11 mouse cellular contexts compared by ENCODE assay signal in genomic region chr4:117737559-117737958, GRCm38 (mm10). TPM values are rescaled to one million over a fixed set of nuclear protein-coding genes. Genes with fewer than 3 reads are reported as not detected.
DNase-seq lines count a peak whose midpoint lies in the region; ATAC-seq and TF ChIP-seq lines count a peak whose summit lies in the region.
"Had no signal": no experiment of that assay in that cellular context is flagged by ENCODE, and none has a peak within 500 bp of the region (broad histone marks: within the 10 kb centered on the region; RNA-seq: fewer than 3 reads in every experiment).

No protein-coding gene starts in this region.

- DNase-seq in kidney, adult 18-20 months: peak; percentile 29
- peak; percentile 74 for DNase-seq in ES-CJ7 (ENCODE audit: low read depth, low spot score)
- DNase-seq in brain, embryonic 14.5 days (ENCODE audit: low read depth): peak; percentile 28
- peak; percentile 4 for DNase-seq in liver, embryonic 13.5 days
- no peak for DNase-seq in spleen, postnatal 4 days (ENCODE audit: low spot score in 2 of 2)
- no peak for DNase-seq in gastrocnemius, adult 8-10 months (ENCODE audit: low spot score in 2 of 2)

- no peak for ATAC-seq in kidney, embryonic 14.5 days (ENCODE audit: low FRiP score, low TSS enrichment)
- no peak for ATAC-seq in liver, embryonic 13.5 days (ENCODE audit: low read depth)
- no peak for ATAC-seq in erythroid progenitor cell, adult 5-6 weeks (replicated peaks; ENCODE audit: low FRiP score, poor library complexity, severe bottlenecking)

- no peaks in the 10 kb centered on the region for H3K4me1 ChIP-seq in kidney, embryonic 14.5 days (ENCODE audit: control insufficient read depth, insufficient read depth, low read length)
- no peaks in the 10 kb centered on the region for H3K4me1 ChIP-seq in liver, embryonic 13.5 days (replicated peaks)
- H3K4me1 ChIP-seq: embryonic facial prominence, embryonic 12.5 days; liver, embryonic 15.5 days had no signal

- no peak overlapping the region for H3K4me2 ChIP-seq in kidney, embryonic 14.5 days (replicated peaks; ENCODE audit: low read depth, low read length)
- H3K4me2 ChIP-seq in liver, embryonic 13.5 days: no peak overlapping the region
- H3K4me2 ChIP-seq: embryonic facial prominence, embryonic 12.5 days; liver, embryonic 15.5 days had no signal

- TF ChIP-seq CTCF in brain, embryonic 14.5 days (IDR thresholded peaks at IDR 0.05; ENCODE audit: borderline replicate concordance, extremely low read depth, insufficient read depth, insufficient read length): peak; percentile 42; the same call in 1 of the 2 replicates

- WGBS in kidney, embryonic 14.5 days: 42% methylated on average over 8 of the region's 8 CpGs
- 31% methylated on average over 8 of the region's 8 CpGs for WGBS in liver, embryonic 13.5 days (ENCODE audit: insufficient replicate concordance)

- H3K4me3 ChIP-seq in kidney, embryonic 14.5 days (ENCODE audit: low read length): no peak overlapping the region
- no peak overlapping the region for H3K4me3 ChIP-seq in liver, embryonic 13.5 days (replicated peaks)
- H3K4me3 ChIP-seq: embryonic facial prominence, embryonic 12.5 days; liver, embryonic 15.5 days had no signal

- H3K9ac ChIP-seq in kidney, embryonic 14.5 days (ENCODE audit: low read depth, low read length): no peak overlapping the region
- no peak overlapping the region for H3K9ac ChIP-seq in liver, embryonic 13.5 days
- H3K9ac ChIP-seq: embryonic facial prominence, embryonic 12.5 days; liver, embryonic 15.5 days had no signal

- H3K9me3 ChIP-seq in kidney, embryonic 14.5 days (ENCODE audit: control insufficient read depth, low read length): no peaks in the 10 kb centered on the region
- no peaks in the 10 kb centered on the region for H3K9me3 ChIP-seq in liver, embryonic 13.5 days (replicated peaks)
- H3K9me3 ChIP-seq: embryonic facial prominence, embryonic 12.5 days; liver, embryonic 15.5 days had no signal

- H3K27ac ChIP-seq in kidney, embryonic 14.5 days (ENCODE audit: low read depth, low read length): no peak overlapping the region
- H3K27ac ChIP-seq in liver, embryonic 13.5 days: no peak overlapping the region
- H3K27ac ChIP-seq: embryonic facial prominence, embryonic 12.5 days; liver, embryonic 15.5 days had no signal

- TF ChIP-seq POLR2A in brain, embryonic 14.5 days (IDR thresholded peaks at IDR 0.05; ENCODE audit: borderline replicate concordance, extremely low read depth, insufficient read depth, insufficient read length, poor library complexity, severe bottlenecking): no peak

- H3K27me3 ChIP-seq in kidney, embryonic 14.5 days (ENCODE audit: control insufficient read depth, insufficient read depth, low read length): no peaks in the 10 kb centered on the region
- no peaks in the 10 kb centered on the region for H3K27me3 ChIP-seq in liver, embryonic 13.5 days
- H3K27me3 ChIP-seq: embryonic facial prominence, embryonic 12.5 days; liver, embryonic 15.5 days had no signal

- no peaks in the 10 kb centered on the region for H3K36me3 ChIP-seq in kidney, embryonic 14.5 days (ENCODE audit: control insufficient read depth, insufficient read depth, low read length)
- no peaks in the 10 kb centered on the region for H3K36me3 ChIP-seq in liver, embryonic 13.5 days
- H3K36me3 ChIP-seq: embryonic facial prominence, embryonic 12.5 days; liver, embryonic 15.5 days had no signal

RNA-seq across cellular contexts. Expression of gene Gm12845, which starts 13.3 kb away (rescaled TPM):
- not detected in 2 replicates for polyA plus RNA-seq in kidney, embryonic 14.5 days (2014; fragmentation: Nextera tagmentation; extraction: Ambion mirVana)
- not detected in 2 replicates for polyA plus RNA-seq in brain, embryonic 14.5 days (2012; rRNA removed)
- not detected in 2 replicates for polyA plus RNA-seq in liver, embryonic 13.5 days (2015; fragmentation: Nextera tagmentation; extraction: Ambion mirVana)
- total RNA-seq in erythroid progenitor cell, adult 5-6 weeks (2015; ENCODE audit: low replicate concordance): not detected in 2 replicates
- total RNA-seq in erythroid progenitor cell, adult 5-6 weeks (2017; ENCODE audit: low replicate concordance): not detected in 2 replicates
- not detected for total RNA-seq in gastrocnemius, adult 8-10 months (2022)
- polyA plus RNA-seq: embryonic facial prominence, embryonic 12.5 days; liver, embryonic 15.5 days; stomach, embryonic 14.5 days had no signal

RNA-seq across cellular contexts. Expression of gene Klf17, which starts 27.9 kb away (rescaled TPM):
- not detected in 2 replicates for polyA plus RNA-seq in kidney, embryonic 14.5 days (2014; fragmentation: Nextera tagmentation; extraction: Ambion mirVana)
- 0.03 TPM in 1 of 2 replicates, not detected in the other for polyA plus RNA-seq in brain, embryonic 14.5 days (2012; rRNA removed)
- not detected in 2 replicates for polyA plus RNA-seq in liver, embryonic 13.5 days (2015; fragmentation: Nextera tagmentation; extraction: Ambion mirVana)
- total RNA-seq in erythroid progenitor cell, adult 5-6 weeks (2015; ENCODE audit: low replicate concordance): not detected in 2 replicates
- not detected in 2 replicates for total RNA-seq in erythroid progenitor cell, adult 5-6 weeks (2017; ENCODE audit: low replicate concordance)
- not detected for total RNA-seq in gastrocnemius, adult 8-10 months (2022)
- polyA plus RNA-seq: embryonic facial prominence, embryonic 12.5 days; liver, embryonic 15.5 days had no signal

RNA-seq across cellular contexts. Expression of gene Dmap1, which starts 55.5 kb away (rescaled TPM):
- polyA plus RNA-seq in kidney, embryonic 14.5 days (2014; fragmentation: Nextera tagmentation; extraction: Ambion mirVana): 66.1 and 67.3 TPM in 2 replicates
- polyA plus RNA-seq in brain, embryonic 14.5 days (2012; rRNA removed): 60.3 and 62.8 TPM in 2 replicates
- 24.0 and 24.4 TPM in 2 replicates for polyA plus RNA-seq in liver, embryonic 13.5 days (2015; fragmentation: Nextera tagmentation; extraction: Ambion mirVana)
- total RNA-seq in erythroid progenitor cell, adult 5-6 weeks (2015; ENCODE audit: low replicate concordance): 10.1 and 13.4 TPM in 2 replicates
- total RNA-seq in erythroid progenitor cell, adult 5-6 weeks (2017; ENCODE audit: low replicate concordance): 13.6 and 38.2 TPM in 2 replicates
- total RNA-seq in gastrocnemius, adult 8-10 months (2022): 10 to 100 TPM; 16.2 to 18.6 (median 16.5) TPM

Comparison
In these comparisons a context has a peak if more than half of its experiments do, and no peak if none do; other contexts are left out.
1. DNase-seq: peak in kidney, adult 18-20 months (single experiment), ES-CJ7 (single experiment), brain, embryonic 14.5 days (single experiment) and liver, embryonic 13.5 days (single experiment); none in spleen, postnatal 4 days (0 of 2) and gastrocnemius, adult 8-10 months (0 of 2).